Mouse (Mus musculus) stomach, embryonic 16.5 days (tissue): Measurements from ENCODE around the gene BC107364. TPM values are rescaled to one million over a fixed set of nuclear protein-coding genes. Genes with fewer than 3 reads are reported as not detected.
"Not testable (repeated sequence)": the region's sequence is repeated elsewhere in the genome, so short reads cannot be mapped to it uniquely, and the experiment has no call there.

ENCODE experiments used
- ATAC-seq: fragments of 200-750 bp; cut with Nextera tagmentation; 2 replicates; pipeline ENCODE4 v1.8.0; 2017; ENCODE audit warnings: moderate number of reproducible peaks, moderate TSS enrichment; ENCODE audit not compliant: insufficient read depth, low FRiP score
- H3K27ac ChIP-seq: fragments of 300-500 bp; sonication (generic); 2 replicates; pipeline ENCODE4 v1.5.1; 2014; ENCODE audit warnings: low read length
- H3K27me3 ChIP-seq: fragments of 300-500 bp; sonication (generic); 2 replicates; pipeline ENCODE4 v1.6.1; 2014; ENCODE audit warnings: low read length, control low read depth, mixed read lengths; ENCODE audit not compliant: control insufficient read depth, insufficient read depth
- H3K36me3 ChIP-seq: fragments of 300-500 bp; sonication (generic); 2 replicates; pipeline ENCODE4 v1.6.1; 2014; ENCODE audit warnings: low read length; ENCODE audit not compliant: control insufficient read depth, insufficient read depth
- H3K4me1 ChIP-seq: fragments of 300-500 bp; sonication (generic); 2 replicates; pipeline ENCODE4 v1.6.1; 2014; ENCODE audit warnings: low read length, control low read depth, mixed read lengths; ENCODE audit not compliant: control insufficient read depth, insufficient read depth
- H3K4me2 ChIP-seq: fragments of 300-500 bp; sonication (generic); 2 replicates; pipeline ENCODE4 v1.6.1; 2014; ENCODE audit warnings: low read depth, low read length, mixed read lengths
- H3K4me3 ChIP-seq: fragments of 300-500 bp; sonication (generic); replicated peaks from 2 replicates; pipeline ENCODE4 v1.5.1; 2014; ENCODE audit warnings: mild to moderate bottlenecking, low read length
- H3K9ac ChIP-seq: fragments of 300-500 bp; sonication (generic); 2 replicates; pipeline ENCODE4 v1.6.1; 2014; ENCODE audit warnings: low read length
- H3K9me3 ChIP-seq: fragments of 300-500 bp; sonication (generic); replicated peaks from 2 replicates; pipeline ENCODE4 v1.6.1; 2016; ENCODE audit warnings: low read length, control low read depth; ENCODE audit not compliant: control insufficient read depth
- WGBS: fragments of 180-500 bp; shearing (Covaris S2); extraction: QIAGEN DNeasy Blood & Tissue Kit; methylation state at CpG from one replicate; pipeline ENCODE4 v1.1.7; 2014; 5-methylcytosine and 5-hydroxymethylcytosine counted together
- polyA plus RNA-seq: library from polyadenylated mRNA; unstranded; fragments of >200 nt; fragmentation: Nextera tagmentation; extraction: Ambion mirVana; gene quantifications from 2 replicates; pipeline ENCODE4 v1.2.1, GENCODE M21; 2015

BC107364 gene
- polyA plus RNA-seq, 1 experiment from 2014 or later: 0.17 TPM

GRCm38 (mm10) chr3:96423889-96424288, 28.2 kb downstream of the BC107364 start:
- Histone ChIP-seq H3K4me3 (no peak overlapping the region), H3K36me3 (no peaks in the 10 kb centered on the region), H3K9ac (no peak overlapping the region), H3K4me1 (peaks cover 3% of the 10 kb centered on the region; the same call in 1 of the 2 replicates), H3K27me3 (peaks cover 4% of the 10 kb centered on the region; the same call in 1 of the 2 replicates), H3K9me3 (no peaks in the 10 kb centered on the region), H3K27ac (no peak overlapping the region), H3K4me2 (no peak overlapping the region)
- WGBS: 23% methylated on average over 9 of the region's 9 CpGs
- no peak for ATAC-seq

GRCm38 (mm10) chr3:96420796-96421195, 31.3 kb downstream of the BC107364 start:
- no peak for ATAC-seq
- Histone ChIP-seq H3K9ac (no peak overlapping the region), H3K4me3 (no peak overlapping the region), H3K36me3 (no peaks in the 10 kb centered on the region), H3K27ac (no peak overlapping the region), H3K4me2 (no peak overlapping the region), H3K27me3 (no peaks in the 10 kb centered on the region), H3K4me1 (no peaks in the 10 kb centered on the region), H3K9me3 (no peaks in the 10 kb centered on the region)
- WGBS: 39% methylated on average over 3 of the region's 3 CpGs

- H3K9ac ChIP-seq, ATAC-seq, H3K9me3 ChIP-seq, H3K4me3 ChIP-seq, H3K36me3 ChIP-seq, H3K4me2 ChIP-seq, H3K4me1 ChIP-seq, H3K27ac ChIP-seq, H3K27me3 ChIP-seq: not testable (repeated sequence)
- 63% methylated on average over 5 of the region's 5 CpGs for WGBS
Measured at GRCm38 (mm10) chr3:96418902-96419301, 33.2 kb downstream of the BC107364 start.

DNA sequence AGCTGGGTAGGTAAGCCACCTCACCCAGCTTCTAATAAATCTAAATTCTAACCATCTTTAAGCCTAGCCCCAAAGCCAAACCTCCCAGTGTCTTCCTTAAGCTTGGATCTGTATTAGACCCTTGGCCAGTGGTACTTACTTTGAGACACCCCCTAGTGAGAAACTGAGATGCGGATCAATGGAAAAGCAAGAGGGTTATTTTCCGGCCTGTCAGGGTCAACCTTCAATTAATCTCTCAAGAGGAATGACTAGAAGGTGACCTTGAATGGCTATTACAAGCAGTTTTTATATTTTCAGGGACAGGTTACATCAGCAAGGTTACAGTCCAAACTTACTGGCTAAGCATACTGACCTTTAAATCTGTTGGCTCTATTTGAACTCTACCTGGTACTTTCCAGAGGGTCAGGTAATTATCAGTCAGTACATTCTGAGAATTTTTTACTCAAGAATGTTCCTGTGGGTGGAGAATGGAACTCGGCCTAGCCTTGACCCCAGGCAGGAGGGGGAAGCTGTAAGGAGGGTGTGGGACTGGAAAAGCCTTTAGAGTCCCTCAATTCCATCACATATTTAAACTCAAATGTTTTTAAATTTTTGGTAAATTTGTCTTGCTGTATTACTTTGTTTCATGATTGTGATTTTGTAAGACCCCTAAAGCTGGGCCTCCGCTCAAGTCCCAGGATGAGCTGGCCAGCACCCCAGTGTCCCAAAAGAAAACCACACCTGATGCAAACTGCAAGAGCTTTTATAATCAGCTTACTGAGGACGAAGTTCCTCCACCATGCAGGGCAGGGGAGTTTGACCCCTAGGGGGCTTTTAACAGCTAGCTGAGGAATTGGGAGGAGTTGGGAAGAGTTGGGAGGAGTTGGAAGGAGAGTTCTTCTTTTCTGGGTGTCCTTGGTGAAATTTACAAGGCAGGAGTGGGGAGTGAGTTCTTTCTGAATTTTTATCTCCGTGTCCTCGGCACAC, 34.0 kb downstream of the BC107364 start:
- 72% methylated on average over 7 of the region's 7 CpGs for WGBS
- H3K4me3 ChIP-seq: no peak overlapping the region
- H3K9me3 ChIP-seq: no peaks in the 10 kb centered on the region
- no peak overlapping the region for H3K27ac ChIP-seq
- H3K4me1 ChIP-seq: peaks cover 4% of the 10 kb centered on the region
- no peaks in the 10 kb centered on the region for H3K27me3 ChIP-seq
- no peak overlapping the region for H3K4me2 ChIP-seq
- H3K9ac ChIP-seq: no peak overlapping the region
- no peak for ATAC-seq
- no peaks in the 10 kb centered on the region for H3K36me3 ChIP-seq

DNA sequence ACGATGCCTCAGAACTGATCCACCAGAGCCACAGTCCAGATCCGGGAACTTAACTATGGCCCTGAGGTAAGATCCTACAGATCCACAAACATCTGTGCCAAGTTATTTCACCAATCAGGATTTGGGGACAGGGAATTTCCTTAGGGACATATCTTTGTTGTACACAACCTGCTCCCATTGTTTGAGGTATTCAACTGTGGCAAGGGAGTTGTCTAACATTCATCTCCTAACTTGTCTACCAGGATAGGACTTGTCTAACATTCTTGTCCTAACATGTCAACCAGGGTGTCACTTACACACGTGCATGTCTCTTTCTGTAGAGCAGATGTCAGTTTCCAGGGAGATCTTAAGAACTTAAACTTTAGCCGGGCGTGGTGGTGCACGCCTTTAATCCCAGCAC, 35.5 kb downstream of the BC107364 start:
- H3K9me3 ChIP-seq: no peaks in the 10 kb centered on the region
- peaks cover 4% of the 10 kb centered on the region for H3K4me1 ChIP-seq
- ATAC-seq: no peak
- no peaks in the 10 kb centered on the region for H3K27me3 ChIP-seq
- 90% methylated on average over 6 of the region's 6 CpGs for WGBS
- H3K36me3 ChIP-seq: 0 out of 2 replicates have a peak, but pooled peaks cover 2% of the 10 kb centered on the region
- H3K4me2 ChIP-seq: no peak overlapping the region
- no peak overlapping the region for H3K9ac ChIP-seq
- H3K27ac ChIP-seq: no peak overlapping the region
- no peak overlapping the region for H3K4me3 ChIP-seq

GRCm38 (mm10) chr3:96416056-96416455, 36.0 kb downstream of the BC107364 start:
- WGBS: 85% methylated on average over 2 of the region's 2 CpGs
- Histone ChIP-seq H3K4me1 (peaks cover 4% of the 10 kb centered on the region), H3K9me3 (no peaks in the 10 kb centered on the region), H3K27me3 (no peaks in the 10 kb centered on the region), H3K4me3 (no peak overlapping the region), H3K4me2 (no peak overlapping the region), H3K9ac (no peak overlapping the region), H3K36me3 (0 out of 2 replicates have a peak, but pooled peaks cover 2% of the 10 kb centered on the region), H3K27ac (no peak overlapping the region)
- no peak for ATAC-seq

- Histone ChIP-seq H3K9me3 (no peaks in the 10 kb centered on the region), H3K9ac (no peak overlapping the region)
Measured at GRCm38 (mm10) chr3:96414951-96415327, 37.2 kb downstream of the BC107364 start.

DNA sequence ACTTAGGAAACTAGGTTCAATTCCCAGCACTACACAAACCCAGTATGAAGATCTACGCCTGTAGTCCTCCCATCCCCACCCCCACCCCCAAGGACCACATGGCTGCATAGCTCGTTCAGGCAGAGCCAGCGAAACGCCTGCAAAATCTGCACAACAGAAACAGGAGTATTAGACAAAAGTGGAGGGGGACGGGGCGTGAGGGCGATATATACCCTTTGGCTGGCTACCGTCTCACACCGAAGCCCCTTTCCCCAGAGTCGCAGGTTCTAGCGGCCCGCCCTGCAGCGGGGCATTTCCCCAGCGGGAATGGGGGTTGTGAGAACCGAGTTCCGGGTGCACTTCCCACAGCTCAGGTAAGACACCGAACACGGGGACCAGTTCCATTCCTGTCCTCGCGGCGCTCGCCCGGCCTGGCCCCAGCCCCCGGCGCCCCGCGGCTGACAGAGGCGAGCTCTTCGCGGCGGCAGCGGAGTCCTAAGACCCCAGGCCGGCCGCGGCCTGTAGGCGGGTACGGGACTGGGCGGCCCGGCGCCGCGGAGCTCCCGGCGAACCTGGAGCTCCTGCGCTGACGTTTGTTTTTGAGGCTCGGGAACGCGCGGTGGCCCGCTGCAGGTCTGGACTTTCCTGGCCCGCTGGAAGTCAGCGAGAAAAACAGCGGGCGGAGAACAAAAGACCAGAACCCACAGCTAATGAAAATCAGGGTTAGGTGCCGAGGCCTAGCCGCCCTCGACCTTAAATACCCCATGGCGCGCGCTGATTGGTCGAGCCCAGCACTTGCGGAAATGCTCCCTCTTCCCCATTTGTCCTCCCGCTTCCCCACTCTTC, 37.8 kb downstream of the BC107364 start:
- Histone ChIP-seq H3K4me1 (peaks cover 6% of the 10 kb centered on the region), H3K4me3 (peak overlapping the region; percentile 70), H3K36me3 (0 out of 2 replicates have a peak, but pooled peaks cover 2% of the 10 kb centered on the region), H3K9me3 (no peaks in the 10 kb centered on the region), H3K27ac (peak overlapping the region; percentile 91), H3K9ac (peak overlapping the region; percentile 93), H3K4me2 (peak overlapping the region; percentile 76), H3K27me3 (peaks cover 12% of the 10 kb centered on the region)
- ATAC-seq: peak; percentile 86
- 1% methylated on average over 64 of the region's 64 CpGs for WGBS

More at GRCm38 (mm10) chr3:96414951-96415327, 37.2 kb downstream of the BC107364 start:
- Histone ChIP-seq H3K27ac (no peak overlapping the region), H3K4me1 (peaks cover 4% of the 10 kb centered on the region), H3K4me2 (peak overlapping the region; percentile 76), H3K36me3 (0 out of 2 replicates have a peak, but pooled peaks cover 2% of the 10 kb centered on the region), H3K27me3 (peaks cover 6% of the 10 kb centered on the region), H3K4me3 (peak overlapping the region; percentile 70)
- WGBS: 37% methylated on average over 7 of the region's 7 CpGs
- no peak for ATAC-seq
